ENCODE assay signal across 12 mouse cellular contexts in genomic region chr9:102632173-102632572, GRCm38 (mm10). TPM values are rescaled to one million over a fixed set of nuclear protein-coding genes. Genes with fewer than 3 reads are reported as not detected.
DNase-seq lines count a peak whose midpoint lies in the region; ATAC-seq and TF ChIP-seq lines count a peak whose summit lies in the region.
"Had no signal": no experiment of that assay in that cellular context is flagged by ENCODE, and none has a peak within 500 bp of the region (broad histone marks: within the 10 kb centered on the region; RNA-seq: fewer than 3 reads in every experiment).

No protein-coding gene starts in this region.

- H3K36me3 ChIP-seq in kidney, embryonic 15.5 days = peaks cover 40% of the 10 kb centered on the region
- peaks cover 3% of the 10 kb centered on the region; the same call in 1 of the 2 replicates for H3K36me3 ChIP-seq in midbrain, postnatal 0 days (ENCODE audit: insufficient read depth, low read length)
- H3K36me3 ChIP-seq in midbrain, embryonic 14.5 days (ENCODE audit: control insufficient read depth, insufficient read depth, low read length) = peaks cover 31% of the 10 kb centered on the region
- peaks cover 38% of the 10 kb centered on the region; the same call in 1 of the 2 replicates for H3K36me3 ChIP-seq in limb, embryonic 12.5 days

- peaks cover 20% of the 10 kb centered on the region for H3K4me1 ChIP-seq in kidney, embryonic 15.5 days
- H3K4me1 ChIP-seq in midbrain, postnatal 0 days (ENCODE audit: insufficient read depth, low read length) = peaks cover 4% of the 10 kb centered on the region; the same call in 1 of the 2 replicates
- peaks cover 2% of the 10 kb centered on the region for H3K4me1 ChIP-seq in midbrain, embryonic 14.5 days (ENCODE audit: control insufficient read depth, insufficient read depth, low read length)
- peaks cover 16% of the 10 kb centered on the region for H3K4me1 ChIP-seq in limb, embryonic 12.5 days (replicated peaks)

- H3K9me3 ChIP-seq in kidney, embryonic 15.5 days (replicated peaks) = no peaks in the 10 kb centered on the region
- H3K9me3 ChIP-seq in midbrain, postnatal 0 days (ENCODE audit: low read length) = no peaks in the 10 kb centered on the region
- H3K9me3 ChIP-seq in midbrain, embryonic 14.5 days (ENCODE audit: control insufficient read depth, low read length) = no peaks in the 10 kb centered on the region
- no peaks in the 10 kb centered on the region for H3K9me3 ChIP-seq in limb, embryonic 12.5 days
- H3K9me3 ChIP-seq: forebrain, embryonic 13.5 days; heart, embryonic 13.5 days; hindbrain, embryonic 12.5 days; liver, embryonic 12.5 days; midbrain, embryonic 10.5 days had no signal

- H3K27ac ChIP-seq in kidney, embryonic 15.5 days = peak overlapping the region; percentile 41; the same call in 1 of the 2 replicates
- H3K27ac ChIP-seq in midbrain, postnatal 0 days (ENCODE audit: low read depth, low read length) = no peak overlapping the region
- no peak overlapping the region for H3K27ac ChIP-seq in midbrain, embryonic 14.5 days (replicated peaks; ENCODE audit: low read depth, low read length)
- peak overlapping the region; percentile 69 for H3K27ac ChIP-seq in limb, embryonic 12.5 days
- H3K27ac ChIP-seq: forebrain, embryonic 13.5 days; heart, embryonic 13.5 days; hindbrain, embryonic 12.5 days; liver, embryonic 12.5 days; midbrain, embryonic 10.5 days had no signal

- no peak for DNase-seq in kidney, postnatal 4 days
- DNase-seq in midbrain, postnatal 0 days (ENCODE audit: low spot score) = no peak
- no peak for DNase-seq in midbrain, embryonic 14.5 days
- no peak for DNase-seq in ovary, adult 18-20 months (ENCODE audit: low spot score)
- DNase-seq in right cerebral cortex, postnatal 25 days = no peak

- 83% methylated on average over 4 of the region's 4 CpGs for WGBS in kidney, embryonic 15.5 days
- 97% methylated on average over 4 of the region's 4 CpGs for WGBS in midbrain, postnatal 0 days
- 93% methylated on average over 4 of the region's 4 CpGs for WGBS in midbrain, embryonic 14.5 days
- 88% methylated on average over 4 of the region's 4 CpGs for WGBS in limb, embryonic 12.5 days

- no peaks in the 10 kb centered on the region for H3K27me3 ChIP-seq in kidney, embryonic 15.5 days
- no peaks in the 10 kb centered on the region for H3K27me3 ChIP-seq in midbrain, postnatal 0 days (ENCODE audit: insufficient read depth, low read length)
- no peaks in the 10 kb centered on the region for H3K27me3 ChIP-seq in midbrain, embryonic 14.5 days (ENCODE audit: control insufficient read depth, insufficient read depth, low read length)
- no peaks in the 10 kb centered on the region for H3K27me3 ChIP-seq in limb, embryonic 12.5 days
- H3K27me3 ChIP-seq: forebrain, embryonic 13.5 days; heart, embryonic 13.5 days; hindbrain, embryonic 12.5 days; liver, embryonic 12.5 days had no signal

- H3K4me3 ChIP-seq in kidney, embryonic 15.5 days (replicated peaks) = no peak overlapping the region
- no peak overlapping the region for H3K4me3 ChIP-seq in midbrain, postnatal 0 days (ENCODE audit: low read depth, low read length)
- H3K4me3 ChIP-seq in midbrain, embryonic 14.5 days (replicated peaks; ENCODE audit: low read depth, low read length) = no peak overlapping the region
- H3K4me3 ChIP-seq in limb, embryonic 12.5 days (replicated peaks) = no peak overlapping the region
- H3K4me3 ChIP-seq: forebrain, embryonic 13.5 days; heart, embryonic 13.5 days; hindbrain, embryonic 12.5 days; liver, embryonic 12.5 days; midbrain, embryonic 10.5 days had no signal

- ATAC-seq in kidney, embryonic 15.5 days (replicated peaks; ENCODE audit: low FRiP score) = no peak
- 0 out of 2 replicates have a peak, but pooled peaks have one; percentile 12 for ATAC-seq in midbrain, postnatal 0 days (ENCODE audit: low FRiP score)
- ATAC-seq in midbrain, embryonic 14.5 days (ENCODE audit: low FRiP score, low TSS enrichment) = no peak
- no peak for ATAC-seq in limb, embryonic 12.5 days (ENCODE audit: insufficient number of reproducible peaks, insufficient read depth, low FRiP score, low TSS enrichment, low read depth)

- TF ChIP-seq CTCF in midbrain, postnatal 0 days (IDR thresholded peaks at IDR 0.05) = no peak

- H3K9ac ChIP-seq in kidney, embryonic 15.5 days = no peak overlapping the region
- no peak overlapping the region for H3K9ac ChIP-seq in midbrain, postnatal 0 days (replicated peaks; ENCODE audit: low read length, poor library complexity, severe bottlenecking)
- H3K9ac ChIP-seq in midbrain, embryonic 14.5 days (replicated peaks; ENCODE audit: low read length) = no peak overlapping the region
- no peak overlapping the region for H3K9ac ChIP-seq in limb, embryonic 12.5 days (replicated peaks)
- H3K9ac ChIP-seq: heart, embryonic 13.5 days; hindbrain, embryonic 12.5 days; liver, embryonic 12.5 days had no signal

- no peak overlapping the region for H3K4me2 ChIP-seq in kidney, embryonic 15.5 days
- H3K4me2 ChIP-seq in midbrain, postnatal 0 days (ENCODE audit: low read depth, low read length, poor library complexity, severe bottlenecking) = no peak overlapping the region
- no peak overlapping the region for H3K4me2 ChIP-seq in midbrain, embryonic 14.5 days (ENCODE audit: low read length)
- H3K4me2 ChIP-seq in limb, embryonic 12.5 days = no peak overlapping the region
- H3K4me2 ChIP-seq: forebrain, embryonic 13.5 days; heart, embryonic 13.5 days; hindbrain, embryonic 12.5 days; liver, embryonic 12.5 days had no signal

RNA-seq across cellular contexts. Expression of gene Cep63, which starts 5.8 kb away (rescaled TPM):
- 59.3 and 61.7 TPM in 2 replicates for polyA plus RNA-seq in kidney, embryonic 15.5 days (2015; fragmentation: Nextera tagmentation; extraction: Ambion mirVana)
- 9.2 and 11.9 TPM in 2 replicates for total RNA-seq in midbrain, postnatal 0 days (2014; rRNA removed)
- polyA plus RNA-seq in midbrain, postnatal 0 days (2015; fragmentation: Nextera tagmentation; extraction: Ambion mirVana) = 35.0 and 38.3 TPM in 2 replicates
- polyA plus RNA-seq in midbrain, embryonic 14.5 days (2014; fragmentation: Nextera tagmentation; extraction: Ambion mirVana) = 32.7 and 44.4 TPM in 2 replicates
- polyA plus RNA-seq in limb, embryonic 12.5 days (2016; fragmentation: Nextera tagmentation; extraction: Ambion mirVana) = 52.6 and 53.7 TPM in 2 replicates

RNA-seq across cellular contexts. Expression of gene Anapc13, which starts 6.1 kb away (rescaled TPM):
- polyA plus RNA-seq in kidney, embryonic 15.5 days (2015; fragmentation: Nextera tagmentation; extraction: Ambion mirVana) = 197 and 211 TPM in 2 replicates
- total RNA-seq in midbrain, postnatal 0 days (2014; rRNA removed) = 17.2 and 49.9 TPM in 2 replicates
- polyA plus RNA-seq in midbrain, postnatal 0 days (2015; fragmentation: Nextera tagmentation; extraction: Ambion mirVana) = 134 and 136 TPM in 2 replicates
- polyA plus RNA-seq in midbrain, embryonic 14.5 days (2014; fragmentation: Nextera tagmentation; extraction: Ambion mirVana) = 151 and 180 TPM in 2 replicates
- 196 and 209 TPM in 2 replicates for polyA plus RNA-seq in limb, embryonic 12.5 days (2016; fragmentation: Nextera tagmentation; extraction: Ambion mirVana)

Comparison
In these comparisons a context has a peak if more than half of its experiments do, and no peak if none do; other contexts are left out.
1. H3K27ac ChIP-seq: peak in kidney, embryonic 15.5 days (single experiment) and limb, embryonic 12.5 days (single experiment); none in midbrain, postnatal 0 days (single experiment) and midbrain, embryonic 14.5 days (single experiment).